Mouse (Mus musculus): ENCODE results near the gene Rap1gap.

Rap1gap gene

DNA sequence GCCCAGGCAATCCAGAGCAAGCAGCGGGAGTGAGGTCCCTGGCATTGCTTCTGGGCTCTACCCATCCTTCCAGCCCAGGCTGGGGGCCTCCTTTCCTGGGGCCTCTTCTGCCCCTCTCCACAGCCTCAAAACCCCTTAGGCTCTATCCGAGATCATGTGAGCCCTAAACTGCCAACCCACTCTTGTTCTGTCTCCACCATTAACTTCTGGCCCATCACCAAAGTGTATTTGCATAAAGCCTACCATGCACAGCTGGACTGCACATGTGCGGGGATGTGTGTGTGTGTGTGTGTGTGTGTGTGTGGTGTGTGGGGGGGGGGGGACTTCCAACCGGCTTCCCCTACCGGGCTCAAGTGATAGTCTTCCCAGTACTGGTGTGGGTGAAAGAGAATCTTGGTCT, 109.5 kb downstream of the Rap1gap start:
- no peak for DNase-seq (ENCODE audit: low read depth, low spot score)

- no peak for DNase-seq (ENCODE audit: low read depth, low spot score)
Measured at GRCm38 (mm10) chr4:137774505-137774904, 110.0 kb downstream of the Rap1gap start.

DNA sequence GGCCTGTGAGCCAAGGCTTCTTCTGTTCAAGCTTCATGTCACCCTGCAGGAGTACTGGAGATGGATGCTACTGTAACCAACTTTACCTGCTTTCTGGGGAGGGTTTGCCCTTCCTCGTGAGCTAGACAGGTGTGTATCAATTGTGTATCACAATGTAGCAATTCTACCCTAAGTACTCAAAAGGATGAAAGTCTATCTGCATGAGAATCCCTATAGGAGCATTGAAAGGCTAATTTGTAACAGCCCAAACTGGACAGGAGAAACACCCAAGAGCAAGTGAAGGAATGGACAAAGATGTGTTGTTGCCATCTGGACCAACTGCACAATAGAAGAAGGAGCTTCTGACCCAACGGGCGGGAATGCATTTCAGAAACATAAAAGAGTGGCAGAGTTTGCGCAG, 113.3 kb downstream of the Rap1gap start:
- DNase-seq (ENCODE audit: low read depth, low spot score): no peak

- DNase-seq (ENCODE audit: low read depth, low spot score): no peak
Measured at GRCm38 (mm10) chr4:137778397-137779184, 114.1 kb downstream of the Rap1gap start.

All from CD4-positive helper T cell, adult 2 months (primary cell).